Mouse (Mus musculus): ENCODE measurements around the gene Rab11fip3. TPM values are rescaled to one million over a fixed set of nuclear protein-coding genes. Genes with fewer than 3 reads are reported as not detected.
"Not testable (repeated sequence)": the region's sequence is repeated elsewhere in the genome, so short reads cannot be mapped to it uniquely, and the experiment has no call there.

Gene Rab11fip3
- total RNA-seq, 1 experiment from 2014 or later = 2.8 TPM

DNA sequence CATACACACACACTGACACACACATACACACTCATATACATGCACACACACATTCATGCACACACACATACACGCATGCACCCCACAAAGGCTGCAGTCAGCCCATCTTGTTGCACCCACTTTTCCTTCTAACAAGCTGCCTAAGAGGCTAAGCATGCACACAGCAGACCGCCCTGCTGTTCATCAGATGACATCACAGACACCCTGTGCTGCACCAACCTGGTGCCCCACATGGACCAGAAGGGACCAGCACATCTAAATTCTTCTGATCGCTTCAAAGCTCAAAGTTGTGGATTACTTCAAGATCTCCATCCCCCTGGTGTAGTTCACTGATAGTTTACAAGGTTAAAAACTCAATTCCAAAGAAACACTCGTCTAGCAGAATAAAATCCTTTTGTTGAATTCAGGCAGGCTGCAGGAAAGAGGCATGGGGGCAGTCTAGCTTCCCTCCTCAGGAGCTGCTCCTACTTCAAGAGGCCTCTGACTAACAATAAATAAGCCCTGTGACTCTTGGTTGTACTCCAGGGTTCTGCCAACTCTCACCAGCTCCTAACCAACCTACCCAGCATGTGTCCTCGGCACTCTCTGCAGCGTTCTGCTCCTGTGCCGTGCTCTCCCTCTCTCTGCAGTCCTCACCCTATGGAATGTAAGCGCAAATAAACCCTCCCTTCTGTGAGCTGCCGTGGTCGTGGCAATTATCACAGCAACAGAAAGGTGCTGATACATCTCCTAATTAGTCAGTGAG, 22.9 kb downstream of the Rab11fip3 start:
- no peak for ATAC-seq (ENCODE audit: extremely low read depth, insufficient number of reproducible peaks, low FRiP score, poor library complexity, severe bottlenecking)

DNA sequence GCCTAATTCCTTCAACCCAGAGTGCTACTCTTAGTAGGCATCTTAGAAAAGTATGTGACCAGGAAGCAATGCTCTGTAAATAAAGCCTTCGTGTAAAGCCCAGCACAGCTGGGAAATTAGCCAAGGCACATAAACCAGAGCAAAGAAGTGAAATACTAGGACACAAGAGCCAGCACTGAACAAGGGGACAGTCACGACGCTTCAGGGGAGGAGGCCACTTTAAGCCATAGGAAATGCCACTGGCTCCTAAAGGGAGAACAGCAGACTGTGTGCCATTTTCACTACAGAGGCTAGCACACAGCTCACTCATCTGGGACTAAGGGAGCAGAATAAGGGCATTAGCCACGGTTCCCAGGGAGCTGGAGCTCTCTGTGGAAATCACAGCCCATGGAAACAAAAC, 24.1 kb downstream of the Rab11fip3 start:
- ATAC-seq (ENCODE audit: extremely low read depth, insufficient number of reproducible peaks, low FRiP score, poor library complexity, severe bottlenecking) = no peak

DNA sequence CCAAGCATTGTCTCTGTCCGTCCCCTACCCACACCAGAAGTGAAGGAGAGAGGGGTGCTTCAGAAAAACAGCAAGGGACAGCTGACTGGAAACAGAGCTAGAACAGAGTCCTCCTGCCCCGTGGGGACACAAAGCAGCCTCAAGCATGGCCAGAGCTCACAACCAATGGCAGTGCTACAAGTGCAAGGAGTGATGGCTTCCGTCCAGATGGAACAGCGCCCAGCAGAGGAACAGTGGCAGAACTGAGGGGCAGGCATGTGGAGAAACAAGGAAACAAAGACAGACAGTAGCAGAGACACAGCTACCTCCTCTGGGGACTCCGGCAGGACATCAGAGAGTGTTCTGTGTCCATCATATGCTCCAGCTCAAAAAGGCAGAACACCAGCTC, 26.1 kb downstream of the Rab11fip3 start:
- ATAC-seq (ENCODE audit: extremely low read depth, insufficient number of reproducible peaks, low FRiP score, poor library complexity, severe bottlenecking) = no peak

DNA sequence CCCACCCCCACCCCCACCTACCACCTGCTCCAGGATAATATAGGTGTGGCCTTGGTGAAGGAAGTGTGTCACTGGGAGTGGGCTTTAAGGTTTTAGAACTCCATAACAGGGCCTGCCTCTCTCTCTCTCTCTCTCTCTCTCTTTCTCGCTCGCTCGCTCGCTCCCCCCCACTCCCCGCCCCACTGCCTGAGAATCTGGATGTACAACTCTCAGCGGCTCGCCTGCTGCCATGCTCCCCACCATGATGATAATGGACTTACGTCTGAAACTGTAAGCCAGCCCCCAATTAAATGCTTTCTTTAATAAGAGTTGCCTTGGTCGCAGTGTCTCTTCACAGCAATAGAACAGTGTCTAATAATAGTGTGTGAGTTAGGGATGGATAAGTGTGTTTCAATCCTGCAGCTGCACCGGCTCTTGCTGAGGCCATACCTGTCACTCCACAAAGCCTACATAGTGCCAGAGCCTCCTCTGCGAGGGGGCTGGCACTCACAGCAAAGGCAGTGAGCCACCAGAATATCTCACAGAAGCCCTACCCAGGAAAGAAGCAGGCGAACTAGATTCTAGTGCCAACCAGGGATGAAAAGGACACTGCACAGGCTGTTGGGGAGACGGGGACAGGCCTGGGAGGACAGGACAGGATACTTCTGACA, 26.6 kb downstream of the Rab11fip3 start:
- ATAC-seq (ENCODE audit: extremely low read depth, insufficient number of reproducible peaks, low FRiP score, poor library complexity, severe bottlenecking) = no peak

DNA sequence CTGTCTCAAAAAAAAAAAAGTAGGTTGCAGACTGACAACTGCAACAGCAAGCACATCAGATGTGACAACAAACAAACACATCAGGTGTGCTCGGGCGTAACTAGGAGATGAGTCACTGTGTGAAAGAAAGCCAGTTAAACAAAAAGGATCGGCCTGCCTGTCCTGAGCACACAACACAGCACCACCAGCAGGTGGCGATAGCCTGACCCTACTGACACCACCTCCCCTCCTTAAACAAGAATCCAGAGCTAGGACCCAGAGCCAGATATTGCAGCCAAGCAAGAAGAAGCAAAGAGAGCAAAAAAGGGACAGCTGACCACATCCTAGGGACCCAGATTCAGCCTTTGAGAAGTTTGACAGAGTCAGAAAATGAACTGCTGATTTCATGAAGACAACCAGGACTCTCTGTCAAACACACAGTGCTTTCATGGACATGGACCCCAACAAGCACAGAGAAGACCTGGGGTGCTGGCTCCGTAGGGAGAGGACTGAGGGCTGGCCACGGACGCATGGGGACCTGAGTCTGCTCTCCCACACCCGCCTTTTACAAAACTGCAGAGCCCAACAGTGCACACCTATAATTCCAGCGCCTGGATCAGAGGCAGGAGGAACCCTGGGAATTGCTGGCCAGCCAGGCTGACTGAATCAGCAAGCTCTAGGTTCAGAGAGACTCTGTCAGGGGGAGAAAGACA, 28.1 kb downstream of the Rab11fip3 start:
- ATAC-seq (ENCODE audit: extremely low read depth, insufficient number of reproducible peaks, low FRiP score, poor library complexity, severe bottlenecking) = no peak

DNA sequence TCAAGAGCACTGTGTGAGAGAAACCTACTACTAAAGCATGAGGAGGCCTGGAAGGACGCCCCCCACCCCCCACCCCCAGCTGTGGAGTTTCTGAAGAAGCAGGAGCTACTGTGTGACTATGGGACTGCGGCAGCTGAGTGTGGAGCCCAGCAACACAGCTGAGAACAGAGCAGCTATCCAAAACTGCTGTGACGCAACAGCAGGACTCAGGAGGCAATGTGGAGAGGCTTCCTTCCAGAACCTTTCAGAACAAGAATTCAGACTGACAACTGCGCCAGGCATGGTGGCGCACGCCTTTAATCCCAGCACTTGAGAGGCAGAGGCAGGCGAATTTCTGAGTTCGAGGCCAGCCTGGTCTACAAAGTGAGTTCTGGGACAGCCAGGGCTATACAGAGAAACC, 28.6 kb downstream of the Rab11fip3 start:
- not testable (repeated sequence) for ATAC-seq (ENCODE audit: extremely low read depth, insufficient number of reproducible peaks, low FRiP score, poor library complexity, severe bottlenecking)

DNA sequence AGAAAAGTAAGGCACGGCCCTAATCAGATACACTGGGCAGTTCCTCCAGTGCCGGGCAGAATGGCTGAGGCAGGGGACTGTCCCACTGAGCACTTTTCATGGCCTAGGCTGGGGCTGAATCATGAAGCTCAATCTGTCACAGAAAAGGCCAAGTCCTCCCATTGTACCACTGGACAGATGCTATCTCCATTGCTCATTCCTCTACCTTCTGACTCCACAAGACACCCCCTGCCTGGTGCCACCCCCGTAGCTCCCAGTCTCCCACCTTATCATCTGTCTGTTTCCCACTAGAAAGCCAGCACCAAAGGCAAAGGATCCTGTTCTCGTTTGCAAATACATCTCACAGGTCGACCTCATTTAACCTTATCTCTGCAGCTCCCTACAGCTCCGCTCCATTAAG, 37.3 kb downstream of the Rab11fip3 start:
- ATAC-seq (ENCODE audit: extremely low read depth, insufficient number of reproducible peaks, low FRiP score, poor library complexity, severe bottlenecking) = no peak

DNA sequence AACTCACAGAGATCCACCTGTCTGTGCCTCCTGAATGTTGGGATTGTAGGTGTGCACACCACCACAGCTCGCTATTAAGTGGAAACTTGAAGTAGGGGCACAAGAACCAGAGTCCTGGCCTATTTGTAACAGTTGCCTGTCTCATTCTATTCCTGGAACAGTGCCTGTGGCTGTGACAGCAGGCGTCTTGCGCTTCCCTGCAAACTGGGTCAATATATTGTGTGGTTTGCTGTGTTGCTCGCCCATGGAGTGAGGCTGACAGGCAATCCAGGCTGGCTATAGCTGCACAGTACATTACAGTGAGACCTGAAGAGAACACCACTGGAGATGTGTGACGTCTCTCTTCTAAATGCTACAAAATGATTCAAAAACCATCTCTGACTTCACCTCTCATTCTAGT, 37.8 kb downstream of the Rab11fip3 start:
- ATAC-seq (ENCODE audit: extremely low read depth, insufficient number of reproducible peaks, low FRiP score, poor library complexity, severe bottlenecking) = no peak

DNA sequence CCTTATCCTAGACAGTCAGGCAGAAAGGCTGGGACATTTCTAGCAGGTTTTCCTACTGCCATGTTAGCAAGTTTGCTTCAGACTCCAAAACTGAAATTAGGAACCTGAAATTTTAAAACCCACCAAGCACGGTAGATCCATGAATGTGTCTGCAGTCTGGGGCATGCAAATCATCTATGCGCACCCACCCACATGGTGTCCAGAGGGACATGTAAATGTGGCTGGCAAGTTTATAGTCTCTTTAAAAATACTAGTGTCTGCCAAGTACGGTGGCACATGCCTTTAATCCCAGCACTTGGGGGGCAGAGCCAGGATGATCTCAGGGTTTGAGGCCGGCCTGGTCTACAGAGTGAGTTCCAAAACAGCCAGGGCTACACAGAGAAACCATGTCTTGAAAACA, 41.1 kb downstream of the Rab11fip3 start:
- ATAC-seq (ENCODE audit: extremely low read depth, insufficient number of reproducible peaks, low FRiP score, poor library complexity, severe bottlenecking) = no peak

DNA sequence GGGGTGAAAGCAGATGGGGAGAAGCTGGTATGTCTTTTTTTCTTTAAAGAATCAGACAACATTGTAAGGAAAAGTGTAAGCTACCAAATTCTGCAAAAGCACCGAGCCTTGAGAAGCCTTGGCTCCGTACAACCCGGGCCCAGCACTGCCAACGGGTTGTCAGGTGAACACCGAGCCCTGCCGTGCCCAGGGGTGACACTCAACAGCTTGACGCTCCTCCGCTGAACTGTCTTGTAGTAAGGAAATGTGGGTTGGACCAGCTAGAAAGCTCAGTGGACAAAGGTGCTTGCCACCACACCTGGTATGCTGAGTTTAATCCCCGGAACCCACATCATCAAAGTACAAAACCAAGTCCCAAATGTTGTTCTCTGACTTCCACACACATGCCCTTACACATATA, 44.7 kb downstream of the Rab11fip3 start:
- no peak for ATAC-seq (ENCODE audit: extremely low read depth, insufficient number of reproducible peaks, low FRiP score, poor library complexity, severe bottlenecking)

DNA sequence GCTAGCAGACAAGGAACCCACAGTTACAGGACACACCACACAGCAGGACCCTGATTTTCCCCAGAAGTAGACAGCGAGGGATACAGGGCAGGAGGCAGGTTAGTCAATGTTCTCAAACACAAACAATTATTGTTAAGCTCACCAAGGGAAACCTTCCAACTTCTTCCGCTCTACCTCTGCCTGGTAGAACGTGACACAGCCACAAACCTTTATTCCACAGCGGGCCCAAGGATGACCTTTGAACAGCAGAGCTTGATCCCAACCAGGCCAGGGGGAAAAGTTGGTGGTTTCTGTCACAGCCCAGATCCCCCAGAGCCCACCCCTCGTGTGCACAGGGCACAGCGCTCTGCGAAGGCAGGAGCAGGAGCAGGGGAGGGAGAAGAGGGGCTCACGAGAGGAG, 45.4 kb downstream of the Rab11fip3 start:
- no peak for ATAC-seq (ENCODE audit: extremely low read depth, insufficient number of reproducible peaks, low FRiP score, poor library complexity, severe bottlenecking)

DNA sequence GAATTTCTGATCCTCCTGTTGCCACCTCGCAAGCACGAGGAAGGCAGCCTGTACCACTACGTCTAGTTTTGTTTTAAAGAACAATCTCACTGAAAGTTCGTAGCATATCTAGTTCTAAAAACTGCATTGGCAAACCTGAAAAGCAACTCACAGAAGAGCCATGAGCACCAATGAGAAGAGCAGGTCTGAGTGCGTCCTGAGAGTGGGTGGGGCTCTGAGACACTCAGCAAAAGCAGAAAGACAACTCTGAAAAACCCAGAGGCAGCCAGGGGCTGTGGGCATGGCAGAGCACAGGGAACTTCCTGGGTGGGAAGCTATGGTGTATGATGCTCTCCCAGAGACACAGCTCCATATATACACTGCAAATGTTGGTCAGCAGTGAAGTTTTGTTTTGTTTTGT, 46.2 kb downstream of the Rab11fip3 start:
- ATAC-seq (ENCODE audit: extremely low read depth, insufficient number of reproducible peaks, low FRiP score, poor library complexity, severe bottlenecking) = no peak

DNA sequence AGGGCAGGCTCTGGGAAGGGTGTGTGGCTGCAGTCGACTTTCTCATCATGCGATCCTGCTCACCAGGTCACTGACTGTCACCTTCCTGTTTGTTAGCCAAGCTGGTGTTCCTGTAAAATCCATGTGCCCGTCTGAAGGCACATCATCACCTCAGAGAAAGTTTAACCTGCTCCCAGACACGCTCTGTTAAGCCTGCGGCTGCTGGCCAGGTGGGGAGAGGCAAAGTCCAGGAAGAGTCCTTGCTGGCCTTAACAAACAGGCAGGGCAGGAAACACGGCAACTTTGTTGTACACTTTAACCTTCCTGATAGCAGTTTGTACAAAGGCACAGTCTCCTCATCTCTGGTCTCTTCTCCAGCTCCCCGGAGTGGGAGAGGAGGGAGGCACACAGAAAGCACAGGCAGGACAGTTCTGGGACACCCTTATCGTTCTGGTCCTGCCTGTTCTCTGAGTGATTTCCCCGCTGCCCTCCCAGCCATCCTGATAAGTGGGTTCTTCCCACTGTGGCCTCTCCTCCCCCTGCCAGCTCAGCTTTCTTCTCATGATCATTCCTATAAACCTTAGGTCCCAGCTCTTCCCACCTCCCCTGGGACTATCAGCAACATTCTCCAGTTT, 47.5 kb downstream of the Rab11fip3 start:
- ATAC-seq (ENCODE audit: extremely low read depth, insufficient number of reproducible peaks, low FRiP score, poor library complexity, severe bottlenecking) = no peak

DNA sequence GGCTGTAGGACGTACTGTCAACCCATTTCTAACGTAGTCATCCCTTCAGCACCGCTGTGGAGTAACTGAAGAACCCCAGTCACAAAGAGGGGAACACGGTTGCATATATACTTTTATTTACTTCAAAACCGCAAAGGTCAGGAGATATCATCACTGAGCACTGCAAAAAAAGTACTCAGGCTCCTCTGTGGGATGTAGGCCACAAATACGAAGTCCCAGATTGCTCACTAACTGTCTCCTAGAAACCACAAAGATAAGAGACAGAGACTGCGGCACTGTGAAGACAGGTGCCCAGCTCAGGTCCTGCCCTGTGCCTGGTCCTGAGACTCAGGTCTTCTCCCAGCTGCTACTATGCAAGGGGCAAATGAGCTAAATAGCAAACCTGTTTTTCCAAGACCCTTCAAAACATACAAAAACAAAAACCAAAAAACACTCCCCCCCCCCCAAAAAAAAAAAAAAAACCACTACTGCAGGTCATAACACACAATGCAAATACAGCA, 48.5 kb downstream of the Rab11fip3 start:
- no peak for ATAC-seq (ENCODE audit: extremely low read depth, insufficient number of reproducible peaks, low FRiP score, poor library complexity, severe bottlenecking)

DNA sequence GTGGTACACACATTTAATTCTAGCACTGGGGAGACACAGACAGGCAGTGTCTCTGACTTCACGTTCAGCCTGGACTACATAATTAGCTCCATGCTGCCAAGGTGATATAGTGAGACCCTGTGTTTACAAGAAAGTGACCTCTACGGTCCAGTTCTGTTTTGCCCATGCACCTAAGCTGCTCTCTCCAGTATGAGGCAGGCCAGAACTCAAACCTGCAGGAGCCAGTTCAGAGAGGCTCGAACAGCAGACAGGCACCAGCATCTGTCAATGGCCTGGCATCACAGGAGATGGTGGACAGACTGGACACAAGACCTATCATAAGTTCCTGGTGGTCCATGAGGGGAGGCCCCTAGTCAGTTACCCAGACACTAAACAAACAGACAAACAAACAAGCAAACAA, 51.0 kb downstream of the Rab11fip3 start:
- ATAC-seq (ENCODE audit: extremely low read depth, insufficient number of reproducible peaks, low FRiP score, poor library complexity, severe bottlenecking) = no peak

DNA sequence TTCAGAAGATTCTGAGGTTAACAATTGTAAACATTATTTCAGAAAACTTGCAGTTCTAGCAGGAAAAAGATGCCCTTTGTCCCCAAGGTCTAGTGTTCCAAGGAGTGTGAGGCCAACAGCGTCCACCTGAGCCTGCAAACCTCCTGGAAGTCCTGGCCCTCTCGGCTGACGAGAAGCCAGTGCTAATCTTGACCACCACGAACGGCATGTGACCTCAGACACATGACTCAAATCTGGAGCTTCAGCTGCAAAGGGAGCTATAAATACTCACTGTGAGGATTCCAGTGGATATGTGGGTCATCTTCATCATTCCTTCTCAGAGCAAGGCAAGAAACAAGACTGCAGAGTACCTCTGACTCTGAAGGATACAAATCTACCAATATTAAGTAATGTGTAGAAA, 51.4 kb downstream of the Rab11fip3 start:
- no peak for ATAC-seq (ENCODE audit: extremely low read depth, insufficient number of reproducible peaks, low FRiP score, poor library complexity, severe bottlenecking)

DNA sequence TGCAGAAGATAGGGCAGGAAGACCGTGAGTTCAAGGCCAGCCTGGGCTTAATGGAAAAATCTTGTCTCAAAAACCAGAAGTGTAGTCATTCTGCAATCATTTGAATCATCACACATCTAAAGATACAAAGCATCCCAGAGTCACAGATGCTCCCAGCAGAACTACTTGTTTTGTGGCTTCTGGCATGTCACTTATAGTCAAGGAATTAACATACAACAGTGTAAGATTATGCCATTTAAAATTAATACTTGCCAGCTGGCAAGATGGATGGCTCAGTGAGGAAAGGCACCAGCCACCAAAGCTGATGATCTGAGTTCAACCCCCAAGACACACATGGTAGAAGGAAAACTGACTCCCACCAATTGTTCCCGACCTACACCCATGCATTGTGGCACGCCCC, 52.3 kb downstream of the Rab11fip3 start:
- no peak for ATAC-seq (ENCODE audit: extremely low read depth, insufficient number of reproducible peaks, low FRiP score, poor library complexity, severe bottlenecking)

DNA sequence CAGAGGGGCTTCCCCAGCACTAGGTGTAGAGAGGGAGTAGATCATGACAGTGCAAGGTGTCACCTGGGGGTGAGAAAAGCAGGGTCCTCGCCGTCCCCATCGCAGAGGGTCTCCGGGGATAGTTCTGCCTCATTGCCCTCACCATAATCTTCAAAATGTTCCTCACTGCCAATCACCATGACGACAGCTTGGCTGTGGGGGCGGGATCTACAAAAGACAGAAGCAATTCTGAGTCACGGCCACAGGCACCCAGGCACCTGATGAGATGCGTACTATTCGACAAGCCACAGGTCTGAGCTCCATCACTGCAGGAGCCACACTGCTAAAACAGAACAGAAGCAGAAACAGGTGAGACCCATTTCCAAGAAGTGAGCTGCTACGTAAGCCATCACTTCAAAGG, 55.6 kb downstream of the Rab11fip3 start:
- no peak for ATAC-seq (ENCODE audit: extremely low read depth, insufficient number of reproducible peaks, low FRiP score, poor library complexity, severe bottlenecking)

DNA sequence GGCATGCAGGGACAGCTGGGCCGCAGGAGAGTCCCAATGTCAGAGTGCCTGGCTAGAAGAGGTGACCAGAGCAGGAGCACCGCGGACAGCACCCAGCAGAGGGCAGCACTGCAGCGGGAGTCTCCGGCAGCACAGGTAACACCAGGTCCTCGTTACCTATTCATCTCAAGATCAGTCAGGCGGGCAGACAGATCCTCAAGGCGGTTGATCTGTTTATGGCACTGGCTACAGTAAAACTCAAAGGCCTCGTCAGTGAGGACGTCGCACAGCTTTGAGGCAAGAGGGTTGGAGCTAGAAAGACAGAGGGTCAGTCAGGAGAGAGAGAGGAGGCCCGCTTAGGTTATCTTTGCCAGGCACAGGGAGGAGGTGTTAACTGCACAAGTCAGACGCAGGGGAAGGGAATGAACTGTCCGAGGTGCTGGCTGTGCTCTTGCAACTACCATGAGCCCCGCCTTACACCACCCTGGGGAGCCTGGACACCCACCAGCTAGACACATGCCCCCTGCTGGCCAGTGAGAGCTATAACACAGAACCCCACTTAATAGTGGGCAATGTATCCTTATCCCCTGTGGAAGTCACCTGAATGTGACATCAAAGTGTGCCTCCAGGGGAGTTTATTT, 57.4 kb downstream of the Rab11fip3 start:
- peak; percentile 73 for ATAC-seq (ENCODE audit: extremely low read depth, insufficient number of reproducible peaks, low FRiP score, poor library complexity, severe bottlenecking)

Data from neutrophil, adult 5-6 weeks (primary cell).